Mouse (Mus musculus) T-helper 1 cell (primary cell): ENCODE results near the gene S100a13.

Experiments
- in situ Hi-C: fragments of 300-600 bp; cut with MboI, MseI; formaldehyde crosslinking; loops from one replicate; pipeline ENCODE4 v1.15.1; 2025; ENCODE audit warnings: high pct_unique_total_duplicates

S100a13 gene

DNA sequence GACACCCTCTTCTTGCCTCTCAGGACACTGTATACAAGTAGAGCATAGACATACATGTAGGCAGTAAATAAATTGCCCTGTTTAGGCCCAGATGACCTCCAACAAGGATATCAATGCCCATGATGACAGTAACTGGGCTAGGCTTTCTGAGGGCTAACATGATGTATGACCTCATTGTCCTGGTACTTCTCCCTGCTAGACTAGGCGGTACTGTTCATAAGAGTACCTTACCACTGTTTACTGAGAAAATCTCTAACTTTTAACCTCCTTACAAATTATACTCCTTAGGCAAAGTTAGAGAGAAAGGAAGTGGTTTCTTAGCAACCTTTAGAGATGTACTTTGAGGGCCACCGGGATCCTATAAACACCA is 36.2 kb downstream of the S100a13 start:
- in situ Hi-C loops: no loop called here

DNA sequence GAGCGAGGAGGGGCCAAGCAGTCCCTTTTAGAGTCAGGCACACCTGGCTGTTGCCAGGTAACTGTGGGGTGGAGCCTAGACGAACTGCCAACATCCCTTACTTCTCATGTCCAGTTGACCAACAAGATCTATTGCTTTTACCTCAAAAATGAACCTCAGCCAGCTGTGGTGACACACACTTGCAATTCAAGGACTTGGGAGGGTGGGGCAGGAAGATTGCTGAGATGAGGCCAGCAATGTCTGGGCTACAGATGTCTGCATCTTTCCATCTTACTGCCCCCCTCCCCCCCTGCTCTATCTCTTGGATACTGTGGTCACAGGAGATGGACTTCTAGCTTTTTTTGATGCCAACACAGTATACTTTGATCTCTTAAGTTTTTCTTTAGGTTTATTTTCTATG is 38.0 kb downstream of the S100a13 start:
- in situ Hi-C loops: no loop called here

DNA sequence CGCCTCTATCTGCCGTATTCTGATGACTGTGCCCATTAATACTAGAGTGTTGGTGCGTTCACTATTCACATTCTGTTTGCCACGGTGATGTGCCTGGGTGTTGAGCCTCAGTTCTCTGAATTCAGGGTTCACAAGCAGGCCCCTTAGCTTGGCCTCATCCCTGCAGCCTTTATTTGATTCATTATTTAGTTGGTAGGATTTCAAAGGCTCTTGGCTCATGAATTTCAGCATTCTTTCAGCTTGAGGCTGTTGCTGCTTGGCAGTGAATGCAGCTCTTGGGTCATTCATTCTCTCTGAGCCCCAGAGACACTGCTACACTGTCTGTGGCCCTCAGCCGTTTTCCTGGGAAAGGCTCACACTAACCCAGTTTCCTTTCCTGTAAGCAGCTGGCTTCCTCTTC is 41.7 kb downstream of the S100a13 start:
- in situ Hi-C loops: no loop called here

DNA sequence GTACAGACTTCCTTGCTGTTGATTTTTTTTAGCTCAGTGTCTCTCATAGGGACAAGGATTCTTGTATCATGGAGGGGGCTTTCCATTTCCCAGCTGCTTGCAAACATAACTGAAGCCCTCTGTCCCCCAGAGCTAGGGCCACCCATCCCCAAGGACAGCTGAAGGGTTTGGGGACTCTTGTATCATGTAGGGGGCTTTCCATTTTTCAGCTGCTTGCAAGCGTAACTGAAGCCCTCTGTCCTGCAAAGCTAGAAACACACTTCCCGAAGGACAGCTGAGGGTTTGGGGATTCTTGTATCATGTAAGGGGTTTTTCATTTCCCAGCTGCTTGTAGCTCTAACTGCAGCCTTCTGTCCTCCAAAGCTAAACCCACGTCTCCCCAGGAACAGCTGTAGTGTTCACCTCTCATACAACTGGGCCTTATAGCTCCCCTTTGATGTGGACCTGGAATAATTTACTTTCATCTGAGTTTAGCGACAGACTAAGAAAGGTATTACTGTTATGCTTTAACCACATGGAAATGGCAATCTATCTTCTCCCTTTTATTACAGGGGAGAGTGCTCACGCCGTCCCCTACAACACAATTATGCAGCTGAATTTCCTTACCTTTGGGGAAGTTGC is 45.9 kb downstream of the S100a13 start, which contains the start of gene S100a3:
TSS of gene S100a3 (plus strand) at position 571 of the 621 bp plus-strand sequence.
- in situ Hi-C loops: no loop called here
